10 mouse cellular contexts compared by ENCODE assay signal in the genomic region with DNA sequence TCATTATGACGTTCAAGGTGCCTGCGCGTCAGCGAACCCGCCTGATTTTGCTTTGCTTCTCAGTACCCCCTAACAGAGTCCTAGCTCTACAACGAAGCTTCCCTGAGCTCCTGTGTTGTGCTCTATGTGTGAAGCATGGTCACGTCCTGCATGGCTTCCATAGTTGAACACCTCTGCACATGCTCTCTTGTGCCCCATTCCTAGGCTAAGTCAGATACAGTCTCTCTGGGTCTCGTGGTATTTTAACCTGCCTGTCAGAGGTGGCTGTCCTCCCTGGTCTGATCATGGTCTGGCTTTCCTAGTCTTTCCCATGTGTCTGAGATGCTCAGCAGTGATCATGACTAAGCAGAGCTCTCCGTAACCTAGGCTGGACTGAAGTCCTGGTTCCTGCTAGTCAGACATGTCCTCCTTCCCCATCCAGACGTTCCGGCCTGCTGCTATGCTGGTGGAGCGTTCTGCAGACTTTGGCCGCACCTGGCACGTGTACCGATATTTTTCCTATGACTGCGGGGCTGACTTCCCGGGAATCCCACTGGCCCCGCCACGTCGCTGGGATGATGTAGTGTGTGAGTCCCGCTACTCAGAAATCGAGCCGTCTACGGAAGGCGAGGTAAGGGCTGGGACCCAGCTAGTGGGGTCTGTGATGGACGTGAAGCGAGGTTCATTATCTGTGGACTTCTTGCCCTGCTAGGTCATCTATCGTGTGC. TPM values are rescaled to one million over a fixed set of nuclear protein-coding genes. Genes with fewer than 3 reads are reported as not detected.
A peak's percentile ranks its signal among the peaks of the same experiment; 100 is the strongest.
DNase-seq lines count a peak whose midpoint lies in the region; ATAC-seq and TF ChIP-seq lines count a peak whose summit lies in the region.
"Had no signal": no experiment of that assay in that cellular context is flagged by ENCODE, and none has a peak within 500 bp of the region (broad histone marks: within the 10 kb centered on the region; RNA-seq: fewer than 3 reads in every experiment).

No protein-coding gene starts in this region.

- WGBS in forebrain, embryonic 13.5 days, result 95% methylated on average over 28 of the region's 28 CpGs
- 92% methylated on average over 28 of the region's 28 CpGs for WGBS in forebrain, embryonic 16.5 days
- WGBS in lung, embryonic 14.5 days, result 89% methylated on average over 28 of the region's 28 CpGs
- WGBS in neural tube, embryonic 13.5 days, result 93% methylated on average over 28 of the region's 28 CpGs

- peaks cover 25% of the 10 kb centered on the region for H3K4me1 ChIP-seq in forebrain, embryonic 13.5 days
- H3K4me1 ChIP-seq in forebrain, embryonic 16.5 days (replicated peaks; ENCODE audit: control insufficient read depth, insufficient read depth, low read length), result peaks cover 12% of the 10 kb centered on the region
- H3K4me1 ChIP-seq in lung, embryonic 14.5 days (ENCODE audit: insufficient read depth), result peaks cover 11% of the 10 kb centered on the region
- peaks cover 27% of the 10 kb centered on the region for H3K4me1 ChIP-seq in neural tube, embryonic 13.5 days (replicated peaks)

- intact Hi-C loops in heart, postnatal 10 days (cut with DNase I), result no loop called here

- H3K9me3 ChIP-seq in forebrain, embryonic 13.5 days (replicated peaks), result no peaks in the 10 kb centered on the region
- no peaks in the 10 kb centered on the region for H3K9me3 ChIP-seq in forebrain, embryonic 16.5 days (ENCODE audit: control insufficient read depth, low read length)
- H3K9me3 ChIP-seq in lung, embryonic 14.5 days (ENCODE audit: low read depth, low read length), result no peaks in the 10 kb centered on the region
- H3K9me3 ChIP-seq in neural tube, embryonic 13.5 days, result no peaks in the 10 kb centered on the region

- no peaks in the 10 kb centered on the region for H3K27me3 ChIP-seq in forebrain, embryonic 13.5 days
- no peaks in the 10 kb centered on the region for H3K27me3 ChIP-seq in forebrain, embryonic 16.5 days (replicated peaks; ENCODE audit: control insufficient read depth, insufficient read depth, low read length)
- no peaks in the 10 kb centered on the region for H3K27me3 ChIP-seq in lung, embryonic 14.5 days (ENCODE audit: insufficient read depth, low read length)
- no peaks in the 10 kb centered on the region for H3K27me3 ChIP-seq in neural tube, embryonic 13.5 days

- H3K27ac ChIP-seq in forebrain, embryonic 13.5 days, result no peak overlapping the region
- H3K27ac ChIP-seq in forebrain, embryonic 16.5 days (ENCODE audit: low read length), result no peak overlapping the region
- no peak overlapping the region for H3K27ac ChIP-seq in lung, embryonic 14.5 days (ENCODE audit: low read depth)
- H3K27ac ChIP-seq in neural tube, embryonic 13.5 days (replicated peaks), result no peak overlapping the region

- H3K9ac ChIP-seq in forebrain, embryonic 13.5 days, result peak overlapping the region; percentile 19; the same call in 1 of the 2 replicates
- H3K9ac ChIP-seq in forebrain, embryonic 16.5 days (replicated peaks; ENCODE audit: low read depth, low read length), result no peak overlapping the region
- no peak overlapping the region for H3K9ac ChIP-seq in lung, embryonic 14.5 days
- H3K9ac ChIP-seq in neural tube, embryonic 13.5 days, result no peak overlapping the region

- TF ChIP-seq CTCF in lung, embryonic 14.5 days (IDR thresholded peaks at IDR 0.05; ENCODE audit: low read depth), result no peak

- H3K36me3 ChIP-seq in forebrain, embryonic 13.5 days (ENCODE audit: poor library complexity, severe bottlenecking), result peaks cover 29% of the 10 kb centered on the region; the same call in 1 of the 2 replicates
- no peaks in the 10 kb centered on the region for H3K36me3 ChIP-seq in forebrain, embryonic 16.5 days (ENCODE audit: control insufficient read depth, insufficient read depth)
- peaks cover 47% of the 10 kb centered on the region for H3K36me3 ChIP-seq in lung, embryonic 14.5 days (ENCODE audit: insufficient read depth)
- H3K36me3 ChIP-seq in neural tube, embryonic 13.5 days, result peaks cover 12% of the 10 kb centered on the region; the same call in 1 of the 2 replicates

- no peak for DNase-seq in lung, embryonic 14.5 days
- no peak for DNase-seq in lung, postnatal 4 days
- DNase-seq in heart, postnatal 10 days, result peak; percentile 37 to 38
- DNase-seq in embryo, embryonic 11 days, result no peak
- no peak for DNase-seq in spleen, postnatal 4 days (ENCODE audit: low spot score in 2 of 2)
- DNase-seq: kidney, adult 9 months; liver had no signal

- no peak for ATAC-seq in forebrain, embryonic 13.5 days
- no peak for ATAC-seq in forebrain, embryonic 16.5 days
- ATAC-seq in lung, embryonic 14.5 days (ENCODE audit: insufficient read depth), result no peak
- no peak for ATAC-seq in neural tube, embryonic 13.5 days (ENCODE audit: low read depth)

- H3K4me3 ChIP-seq in forebrain, embryonic 13.5 days, result no peak overlapping the region
- no peak overlapping the region for H3K4me3 ChIP-seq in forebrain, embryonic 16.5 days (replicated peaks; ENCODE audit: low read length)
- peak overlapping the region; percentile 57; the same call in 1 of the 2 replicates for H3K4me3 ChIP-seq in lung, embryonic 14.5 days (ENCODE audit: low read depth, low read length)
- H3K4me3 ChIP-seq in neural tube, embryonic 13.5 days, result no peak overlapping the region

- H3K4me2 ChIP-seq in forebrain, embryonic 13.5 days, result no peak overlapping the region
- no peak overlapping the region for H3K4me2 ChIP-seq in forebrain, embryonic 16.5 days (ENCODE audit: low read length)
- peak overlapping the region; percentile 90 for H3K4me2 ChIP-seq in lung, embryonic 14.5 days
- peak overlapping the region; percentile 57; the same call in 1 of the 2 replicates for H3K4me2 ChIP-seq in neural tube, embryonic 13.5 days

RNA-seq across cellular contexts. Expression of a gene that starts 1.4 kb away (rescaled TPM):
- polyA plus RNA-seq in forebrain, embryonic 13.5 days (2015; fragmentation: Nextera tagmentation; extraction: Ambion mirVana), result 18.7 and 22.9 TPM in 2 replicates
- polyA plus RNA-seq in forebrain, embryonic 16.5 days (2015; fragmentation: Nextera tagmentation; extraction: Ambion mirVana), result 17.6 and 23.4 TPM in 2 replicates
- polyA plus RNA-seq in lung, embryonic 14.5 days (2014; fragmentation: Nextera tagmentation; extraction: Ambion mirVana), result 47.9 and 48.6 TPM in 2 replicates
- 100 to 1,000 TPM; 284 to 331 TPM for total RNA-seq in heart, postnatal 10 days (2021)
- 20.9 and 21.6 TPM in 2 replicates for polyA plus RNA-seq in neural tube, embryonic 13.5 days (2015; fragmentation: Nextera tagmentation; extraction: Ambion mirVana)

RNA-seq across cellular contexts. Expression of a gene that starts 9.4 kb away (rescaled TPM):
- 69.7 and 80.6 TPM in 2 replicates for polyA plus RNA-seq in forebrain, embryonic 13.5 days (2015; fragmentation: Nextera tagmentation; extraction: Ambion mirVana)
- 85.9 and 91.5 TPM in 2 replicates for polyA plus RNA-seq in forebrain, embryonic 16.5 days (2015; fragmentation: Nextera tagmentation; extraction: Ambion mirVana)
- polyA plus RNA-seq in lung, embryonic 14.5 days (2014; fragmentation: Nextera tagmentation; extraction: Ambion mirVana), result 56.9 and 63.3 TPM in 2 replicates
- 100 to 1,000 TPM in 1 of 2 experiments, 10 to 100 TPM in 1; 98.4 to 103 TPM for total RNA-seq in heart, postnatal 10 days (2021)
- 68.3 and 80.2 TPM in 2 replicates for polyA plus RNA-seq in neural tube, embryonic 13.5 days (2015; fragmentation: Nextera tagmentation; extraction: Ambion mirVana)

RNA-seq across cellular contexts. Expression of a gene that starts 19.6 kb away (rescaled TPM):
- 54.1 and 63.9 TPM in 2 replicates for polyA plus RNA-seq in forebrain, embryonic 13.5 days (2015; fragmentation: Nextera tagmentation; extraction: Ambion mirVana)
- 42.6 and 55.6 TPM in 2 replicates for polyA plus RNA-seq in forebrain, embryonic 16.5 days (2015; fragmentation: Nextera tagmentation; extraction: Ambion mirVana)
- 46.4 and 46.7 TPM in 2 replicates for polyA plus RNA-seq in lung, embryonic 14.5 days (2014; fragmentation: Nextera tagmentation; extraction: Ambion mirVana)
- total RNA-seq in heart, postnatal 10 days (2021), result 10 to 100 TPM; 29.2 to 33.4 TPM
- polyA plus RNA-seq in neural tube, embryonic 13.5 days (2015; fragmentation: Nextera tagmentation; extraction: Ambion mirVana), result 68.4 and 86.4 TPM in 2 replicates

RNA-seq across cellular contexts. Expression of a gene that starts 20.6 kb away (rescaled TPM):
- polyA plus RNA-seq in forebrain, embryonic 13.5 days (2015; fragmentation: Nextera tagmentation; extraction: Ambion mirVana), result 50.1 and 53.8 TPM in 2 replicates
- 61.4 and 68.7 TPM in 2 replicates for polyA plus RNA-seq in forebrain, embryonic 16.5 days (2015; fragmentation: Nextera tagmentation; extraction: Ambion mirVana)
- polyA plus RNA-seq in lung, embryonic 14.5 days (2014; fragmentation: Nextera tagmentation; extraction: Ambion mirVana), result 46.7 and 46.9 TPM in 2 replicates
- 10 to 100 TPM; 27.7 to 31.3 TPM for total RNA-seq in heart, postnatal 10 days (2021)
- 55.3 and 57.0 TPM in 2 replicates for polyA plus RNA-seq in neural tube, embryonic 13.5 days (2015; fragmentation: Nextera tagmentation; extraction: Ambion mirVana)

RNA-seq across cellular contexts. Expression of a gene that starts 26.5 kb away (rescaled TPM):
- polyA plus RNA-seq in forebrain, embryonic 13.5 days (2015; fragmentation: Nextera tagmentation; extraction: Ambion mirVana), result 80.4 and 91.2 TPM in 2 replicates
- 69.1 and 71.5 TPM in 2 replicates for polyA plus RNA-seq in forebrain, embryonic 16.5 days (2015; fragmentation: Nextera tagmentation; extraction: Ambion mirVana)
- 97.1 and 97.7 TPM in 2 replicates for polyA plus RNA-seq in lung, embryonic 14.5 days (2014; fragmentation: Nextera tagmentation; extraction: Ambion mirVana)
- 10 to 100 TPM; 84.4 to 86.3 TPM for total RNA-seq in heart, postnatal 10 days (2021)
- 69.1 and 80.0 TPM in 2 replicates for polyA plus RNA-seq in neural tube, embryonic 13.5 days (2015; fragmentation: Nextera tagmentation; extraction: Ambion mirVana)

Comparison
In these comparisons a context has a peak if more than half of its experiments do, and no peak if none do; other contexts are left out.
1. H3K4me2 ChIP-seq: peak in lung, embryonic 14.5 days (single experiment) and neural tube, embryonic 13.5 days (single experiment); none in forebrain, embryonic 13.5 days (single experiment) and forebrain, embryonic 16.5 days (single experiment).
2. DNase-seq: peak in heart, postnatal 10 days (2 of 2); none in lung, embryonic 14.5 days (single experiment), lung, postnatal 4 days (0 of 2), embryo, embryonic 11 days (single experiment) and spleen, postnatal 4 days (0 of 2).